Mouse (Mus musculus) adrenal gland, postnatal 25 days (tissue): Measurements from ENCODE around the gene Gm9508. TPM values are rescaled to one million over a fixed set of nuclear protein-coding genes. Genes with fewer than 3 reads are reported as not detected.
"Not testable (repeated sequence)": the region's sequence is repeated elsewhere in the genome, so short reads cannot be mapped to it uniquely, and the experiment has no call there.

ENCODE experiments used
- DNase-seq: peaks from one replicate; pipeline ENCODE4 v3.0.0; 2021; ENCODE audit warnings: mixed read lengths
- long read RNA-seq: library from polyadenylated mRNA; stranded (forward); transcript quantifications from one replicate; pipeline ENCODE4 v2.0.0, GENCODE M21; 2021
- total RNA-seq: library from RNA; stranded (reverse); gene quantifications from 2 replicates; pipeline ENCODE4 v1.2.3, GENCODE M21; 2021

Gene Gm9508
- not detected in 2 replicates for total RNA-seq
- long read RNA-seq: 0 reads

DNA sequence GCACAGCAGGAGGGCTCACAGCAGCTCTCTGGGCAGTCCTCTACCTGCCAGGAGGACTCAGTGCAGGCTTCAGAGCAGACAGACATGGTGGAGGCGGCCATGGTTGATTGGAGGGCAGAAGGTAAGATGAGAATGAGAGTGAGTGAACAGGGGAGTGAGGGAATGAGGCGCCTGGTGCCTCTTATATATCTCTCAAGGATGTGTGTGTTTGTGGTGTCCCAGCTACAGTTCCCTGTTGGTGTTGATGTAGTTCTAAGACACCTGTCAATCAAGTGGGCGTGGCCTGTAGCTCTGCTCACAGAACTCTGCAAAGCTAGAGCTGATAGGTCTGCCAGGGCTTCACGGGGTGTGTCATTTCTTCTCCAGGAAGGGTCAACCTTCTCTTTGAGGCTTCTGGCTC is at the start of gene Gm9508:
Gene Gm9508, minus strand, starts transcription at position 101 of the 400 bp plus-strand sequence.
- no peak for DNase-seq

DNA sequence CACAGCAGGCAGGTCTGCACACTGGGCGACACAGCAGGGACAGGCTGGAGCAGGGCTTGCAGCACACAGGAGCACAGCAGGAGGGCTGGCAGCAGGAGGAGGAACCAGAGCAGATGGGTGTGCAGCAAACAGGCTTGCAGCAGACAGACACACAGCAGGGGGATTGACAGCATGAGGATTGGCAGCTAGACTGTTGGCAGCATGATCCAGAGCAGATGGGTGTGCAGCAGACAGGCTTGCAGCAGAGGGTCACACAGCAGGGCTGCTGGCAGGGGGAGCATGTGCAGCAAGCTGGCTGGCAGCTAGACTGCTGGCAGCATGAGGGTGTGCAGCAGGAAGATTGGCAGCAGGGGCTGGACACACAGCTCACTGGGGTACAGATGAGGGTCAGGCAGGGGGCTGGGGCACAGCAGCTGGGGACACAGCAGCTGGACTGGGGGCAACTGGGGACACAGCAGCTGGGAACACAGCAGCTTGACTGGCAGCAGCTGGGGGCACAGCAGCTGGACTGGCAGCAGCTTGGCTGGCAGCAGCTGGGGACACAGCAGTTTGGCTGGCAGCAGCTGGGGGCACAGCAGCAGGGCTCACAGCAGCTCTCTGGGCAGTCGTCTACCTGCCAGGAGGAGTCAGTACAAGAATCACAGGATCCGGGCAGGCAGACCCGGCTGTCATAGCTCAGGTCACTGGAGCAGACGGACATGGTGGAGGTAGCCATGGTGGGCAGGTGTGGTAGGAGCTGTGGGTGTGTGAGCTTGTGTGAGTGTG is 45.1 kb upstream of the Gm9508 start, which contains the start of gene Gm18596:
Gene Gm18596, minus strand, starts transcription at position 715 of the 765 bp plus-strand sequence.
- DNase-seq: not testable (repeated sequence)

DNA sequence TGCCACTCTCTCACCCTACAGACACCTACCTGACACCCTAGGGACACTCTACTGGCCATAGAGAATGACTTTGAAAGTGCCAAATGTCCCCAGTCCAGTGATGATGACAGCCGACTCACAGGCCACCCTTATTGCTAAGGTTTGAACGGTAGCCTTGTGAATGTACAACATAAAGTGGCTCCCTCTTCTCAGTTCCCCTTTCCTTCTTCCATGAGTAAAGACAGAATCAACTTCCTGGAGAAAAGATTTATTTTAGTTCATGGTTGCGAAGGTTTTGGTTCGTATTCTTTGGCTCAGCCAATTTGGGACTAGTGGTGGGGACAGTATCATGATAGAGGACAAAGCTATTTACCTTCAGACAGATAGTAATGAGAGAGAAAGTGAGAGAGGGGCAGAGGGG is 41.9 kb upstream of the Gm9508 start:
- DNase-seq: no peak

DNA sequence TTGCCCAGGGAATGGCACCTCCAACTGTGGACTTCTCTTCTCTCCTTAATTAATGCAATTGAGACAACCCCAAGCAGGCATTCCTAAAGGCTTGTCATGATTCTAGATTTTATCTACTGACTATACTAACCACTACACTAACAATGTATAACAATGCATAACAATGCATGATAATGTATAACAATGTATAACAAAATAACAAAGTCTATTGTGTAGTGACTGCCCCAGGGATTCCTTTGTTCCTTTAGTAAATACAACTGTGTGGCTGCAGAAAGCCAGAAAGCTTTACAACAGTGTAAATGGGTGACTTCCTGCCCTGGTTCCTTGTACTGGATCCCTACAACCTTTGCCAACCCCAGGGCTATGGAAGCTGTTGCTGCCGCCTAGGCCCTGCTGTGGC is 38.9 kb upstream of the Gm9508 start:
- DNase-seq: no peak

DNA sequence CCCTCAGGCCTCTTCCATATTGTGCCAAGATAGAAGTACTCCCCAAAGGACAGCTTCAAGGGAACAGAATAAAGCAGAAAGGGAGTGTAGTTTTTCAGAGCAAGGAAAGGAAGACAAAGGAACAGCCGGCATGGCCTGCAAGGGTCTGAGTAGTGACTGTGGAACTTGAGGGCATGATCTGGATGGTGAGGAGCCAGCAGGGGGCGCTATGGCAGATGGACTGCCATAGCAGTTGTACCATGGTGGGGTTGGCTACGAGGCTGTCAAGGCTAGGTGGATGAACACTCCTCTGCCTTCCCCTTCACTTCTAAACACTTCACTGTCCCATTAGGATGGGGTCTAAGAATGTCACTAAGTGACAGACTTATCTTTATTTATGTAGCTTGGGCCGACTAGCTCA is 32.2 kb upstream of the Gm9508 start:
- peak; percentile 8 for DNase-seq

DNA sequence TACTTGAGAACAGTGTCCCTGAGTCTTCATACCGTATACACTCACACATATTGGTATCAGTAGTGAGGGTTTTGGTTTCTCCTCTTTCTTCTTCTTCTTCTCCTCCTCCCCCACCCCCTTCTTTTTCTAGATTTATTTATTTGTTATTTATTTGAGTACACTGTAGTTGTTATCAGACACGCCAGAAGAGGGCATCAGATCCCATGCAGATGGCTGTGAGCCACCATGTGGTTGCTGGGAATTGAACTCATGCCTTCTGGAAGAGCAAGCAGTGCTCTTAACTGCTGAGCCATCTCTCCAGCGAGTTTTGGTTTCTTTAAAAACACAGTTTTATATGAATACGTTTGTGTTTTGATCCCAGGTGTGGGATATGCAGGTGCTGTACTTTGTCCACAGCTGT is 31.2 kb upstream of the Gm9508 start:
- no peak for DNase-seq

DNA sequence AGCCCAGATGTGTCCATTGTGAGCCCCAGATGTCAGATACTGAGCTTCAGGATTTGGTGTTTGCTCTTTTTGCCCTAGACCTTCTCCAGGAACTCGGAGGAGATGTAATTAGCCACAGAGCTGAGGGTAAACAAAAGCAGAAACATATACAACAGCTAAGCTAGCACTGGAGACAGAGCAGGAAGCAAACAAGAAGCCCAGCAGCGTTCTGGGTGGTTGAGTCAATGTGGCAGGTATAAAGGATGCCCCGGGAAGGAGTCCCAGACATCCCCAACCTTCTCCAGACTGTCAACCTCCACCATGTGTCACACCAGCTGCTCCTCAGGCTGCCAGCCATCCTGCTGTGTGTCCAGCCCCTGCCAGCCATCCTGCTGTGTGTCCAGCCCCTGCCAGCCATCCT is 29.2 kb upstream of the Gm9508 start, which contains the start of gene Gm10100:
Gene Gm10100, plus strand, starts transcription at position 301 of the 400 bp plus-strand sequence.
- no peak for DNase-seq

DNA sequence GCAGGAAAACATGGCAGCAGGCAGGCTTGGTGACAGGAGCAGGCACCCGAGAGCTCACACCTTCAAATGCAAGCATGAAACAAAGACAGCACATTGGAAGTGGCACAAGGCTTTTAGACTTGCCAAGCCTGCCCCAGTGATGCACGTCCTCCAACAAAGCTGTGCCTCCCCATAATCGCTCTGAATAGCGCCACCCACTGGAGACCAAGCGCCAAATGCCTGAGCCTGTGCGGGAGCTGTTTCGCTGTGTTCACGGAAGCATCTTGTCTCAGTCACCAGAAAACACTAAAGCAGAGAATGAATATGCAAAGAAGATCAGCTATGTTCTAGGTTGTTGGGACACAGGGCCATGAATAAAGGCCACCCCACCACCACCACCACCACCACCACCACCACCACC is 27.8 kb upstream of the Gm9508 start:
- no peak for DNase-seq

DNA sequence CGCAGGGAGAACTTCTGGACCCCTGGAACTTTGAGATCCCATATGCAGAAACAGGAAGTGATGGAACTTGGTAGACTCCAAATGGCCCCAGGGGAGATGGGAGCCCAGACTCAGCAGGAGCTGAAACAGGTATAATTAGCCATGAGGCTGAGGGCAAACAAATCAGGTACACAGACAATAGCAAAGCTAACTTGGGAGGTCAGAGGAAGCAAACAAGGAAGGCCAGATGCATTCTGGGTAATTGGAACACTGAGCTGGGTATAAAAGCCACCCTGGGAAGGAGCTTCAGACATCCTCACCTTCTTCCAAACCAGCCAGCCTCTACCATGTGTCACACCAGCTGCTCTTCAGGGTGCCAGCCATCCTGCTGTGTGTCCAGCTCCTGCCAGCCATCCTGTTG is 23.3 kb upstream of the Gm9508 start, which contains the start of gene Krtap12-1:
Gene Krtap12-1, plus strand, starts transcription at position 301 of the 400 bp plus-strand sequence.
- DNase-seq: not testable (repeated sequence)

DNA sequence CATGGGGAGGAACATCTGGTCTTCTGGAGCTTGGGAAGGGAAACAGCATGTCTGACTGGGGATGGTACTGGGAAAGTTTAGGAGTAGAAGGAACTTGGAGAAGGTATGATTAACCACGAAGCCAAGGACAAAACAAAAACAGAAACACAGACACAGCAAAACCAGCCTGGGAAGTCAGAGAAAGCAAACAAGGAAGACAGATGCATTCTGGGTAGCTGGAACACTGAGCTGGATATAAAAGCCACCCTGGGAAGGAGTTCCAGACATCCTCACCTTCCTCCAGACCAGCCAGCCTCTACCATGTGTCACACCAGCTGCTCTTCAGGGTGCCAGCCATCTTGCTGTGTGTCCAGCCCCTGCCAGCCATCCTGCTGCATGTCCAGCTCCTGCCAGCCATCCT is 18.5 kb upstream of the Gm9508 start, which contains the start of gene Gm10142:
Gene Gm10142, plus strand, starts transcription at position 301 of the 400 bp plus-strand sequence.
- DNase-seq: no peak

DNA sequence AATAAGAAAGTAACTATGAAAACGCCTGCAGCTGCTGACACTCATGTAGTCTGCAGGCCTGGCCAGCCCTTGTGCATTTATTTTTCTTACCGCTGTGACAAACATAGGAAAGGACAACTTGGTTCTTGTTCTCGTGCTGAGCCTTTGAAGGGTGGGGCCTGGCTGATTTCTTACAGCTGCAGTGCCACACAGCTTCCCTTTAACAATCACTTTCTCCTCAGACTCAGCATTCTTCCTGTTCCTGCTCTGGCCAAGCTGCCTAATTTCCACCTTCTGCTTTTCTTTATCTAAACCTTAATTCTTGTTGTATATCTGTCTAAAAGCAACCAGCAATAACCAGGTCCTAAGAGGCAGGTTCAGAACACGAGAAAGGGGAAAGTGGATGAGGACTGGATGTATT is 16.7 kb upstream of the Gm9508 start:
- no peak for DNase-seq

DNA sequence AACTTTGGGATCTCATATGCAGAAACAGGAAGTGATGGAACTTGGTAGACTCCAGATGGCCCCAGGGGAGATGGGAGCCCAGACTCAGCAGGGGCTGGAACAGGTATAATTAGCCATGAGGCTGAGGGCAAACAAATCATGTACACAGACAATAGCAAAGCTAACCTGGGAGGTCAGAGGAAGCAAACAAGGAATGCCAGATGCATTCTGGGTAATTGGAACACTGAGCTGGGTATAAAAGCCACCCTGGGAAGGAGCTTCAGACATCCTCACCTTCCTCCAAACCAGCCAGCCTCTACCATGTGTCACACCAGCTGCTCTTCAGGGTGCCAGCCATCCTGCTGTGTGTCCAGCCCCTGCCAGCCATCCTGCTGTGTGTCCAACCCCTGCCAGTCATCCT is 14.1 kb upstream of the Gm9508 start, which contains the start of gene Gm10024:
Gene Gm10024, plus strand, starts transcription at position 301 of the 400 bp plus-strand sequence.
- not testable (repeated sequence) for DNase-seq

DNA sequence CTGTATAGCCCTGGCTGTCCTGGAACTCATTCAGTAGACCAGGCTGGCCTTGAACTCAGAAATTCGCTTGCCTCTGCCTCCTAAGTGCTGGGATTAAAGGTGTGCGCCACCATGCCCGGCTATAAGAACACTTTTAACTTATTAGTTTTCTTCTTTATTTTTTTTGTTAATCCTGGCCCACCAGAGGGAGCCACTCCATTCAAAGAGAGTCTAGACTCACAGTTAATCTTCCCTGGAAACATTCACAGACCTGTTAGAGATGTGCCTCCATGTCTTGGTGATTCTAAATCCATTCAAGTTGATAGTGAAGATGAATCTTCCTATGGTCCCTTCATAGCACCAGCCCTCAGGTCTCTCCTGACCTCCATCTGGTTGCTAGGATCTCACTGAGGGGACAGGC is 12.8 kb upstream of the Gm9508 start:
- no peak for DNase-seq

DNA sequence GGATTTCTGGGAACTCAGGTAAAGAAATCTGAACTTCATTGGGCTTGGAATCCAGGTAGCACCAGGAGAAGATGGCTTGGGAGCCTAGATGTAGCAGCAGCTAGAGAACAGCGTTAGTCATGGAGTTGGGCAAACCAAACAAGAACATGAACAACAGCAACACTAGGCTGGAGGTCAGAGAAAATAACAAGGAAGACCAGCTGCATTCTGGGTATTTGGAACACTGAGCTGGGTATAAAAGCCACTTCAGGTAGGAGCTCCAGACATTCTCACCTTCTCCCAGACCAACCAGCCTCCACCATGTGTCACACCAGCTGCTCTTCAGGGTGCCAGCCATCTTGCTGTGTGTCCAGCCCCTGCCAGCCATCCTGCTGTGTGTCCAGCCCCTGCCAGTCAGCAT is 9.3 kb upstream of the Gm9508 start, which contains the start of gene Gm10272:
Gene Gm10272, plus strand, starts transcription at position 301 of the 400 bp plus-strand sequence.
- DNase-seq: no peak

DNA sequence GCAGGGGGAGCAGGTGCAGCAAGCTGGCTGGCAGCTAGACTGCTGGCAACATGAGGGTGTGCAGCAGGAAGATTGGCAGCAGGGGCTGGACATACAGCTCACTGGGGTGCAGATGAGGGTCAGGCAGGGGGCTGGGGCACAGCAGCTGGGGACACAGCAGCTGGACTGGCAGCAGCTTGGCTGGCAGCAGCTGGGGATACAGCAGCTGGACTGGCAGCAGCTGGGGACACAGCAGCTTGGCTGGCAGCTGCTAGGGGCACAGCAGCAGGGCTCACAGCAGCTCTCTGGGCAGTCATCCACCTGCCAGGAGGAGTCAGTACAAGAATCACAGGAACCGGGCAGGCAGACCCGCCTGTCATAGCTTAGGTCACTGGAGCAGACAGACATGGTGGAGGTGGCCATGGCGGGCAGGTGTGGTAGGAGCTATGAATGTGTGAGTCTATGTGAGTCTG is 6.7 kb downstream of the Gm9508 start, which contains the start of gene Gm19402:
Gene Gm19402, minus strand, starts transcription at position 402 of the 452 bp plus-strand sequence.
- not testable (repeated sequence) for DNase-seq

DNA sequence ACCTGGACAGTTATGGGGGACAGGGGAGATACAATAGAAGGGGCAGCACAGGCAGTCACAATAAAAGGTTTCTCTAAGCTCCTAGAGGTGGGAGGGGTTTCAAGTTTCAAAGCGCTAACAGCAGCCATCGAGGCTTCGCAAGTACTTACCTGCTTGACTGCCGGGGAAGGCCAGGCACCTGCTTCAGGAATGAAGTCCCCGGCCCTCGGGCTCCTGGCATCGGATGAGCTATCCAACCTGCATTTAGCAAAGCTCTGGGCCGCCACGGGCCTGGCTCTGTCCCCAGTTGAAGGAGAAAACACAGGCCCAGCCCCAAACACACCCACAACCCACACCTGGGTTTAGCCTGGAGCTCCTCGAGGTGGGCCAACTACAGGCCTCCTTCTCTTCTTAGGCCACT is 10.0 kb downstream of the Gm9508 start:
- DNase-seq: no peak

DNA sequence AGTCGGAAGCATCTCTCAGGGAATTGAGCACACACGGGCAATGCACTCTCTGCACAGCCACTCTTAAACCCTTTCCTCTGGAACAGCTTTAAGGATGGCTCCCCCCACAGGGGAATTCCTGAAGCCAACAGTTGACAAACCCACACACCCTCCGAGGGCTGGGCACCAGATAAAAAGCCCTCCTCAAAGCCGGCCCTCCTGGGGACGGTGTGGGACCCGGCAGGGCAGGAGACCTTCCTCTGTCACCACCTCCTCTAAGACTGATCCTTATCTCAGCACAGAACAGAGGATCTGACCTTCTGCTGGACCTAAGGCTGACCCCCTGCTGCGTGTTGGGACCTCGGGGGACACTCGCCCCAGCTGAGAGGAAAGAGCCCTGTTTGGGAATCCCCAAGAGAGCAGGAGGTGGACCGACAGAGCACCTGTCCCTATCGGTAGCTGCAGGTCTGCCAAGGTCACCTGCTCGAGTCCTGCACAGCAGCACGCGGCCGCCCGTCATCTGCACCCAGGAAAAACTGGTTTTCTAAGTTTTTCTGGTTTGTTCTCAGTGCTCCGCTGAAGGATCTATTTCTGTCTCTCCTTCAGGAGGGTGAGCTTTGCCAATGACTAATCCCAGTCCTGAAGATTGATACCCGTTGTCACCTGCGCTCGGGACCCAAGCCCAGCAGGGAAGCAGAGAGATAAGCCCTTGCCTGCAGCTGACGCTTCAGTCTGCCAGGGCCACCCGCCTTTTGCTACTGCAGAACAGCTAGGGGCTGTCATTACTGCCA is 11.0 kb downstream of the Gm9508 start, which contains the start of gene Tspear:
Gene Tspear, plus strand, starts transcription at position 675 of the 770 bp plus-strand sequence.
- no peak for DNase-seq

DNA sequence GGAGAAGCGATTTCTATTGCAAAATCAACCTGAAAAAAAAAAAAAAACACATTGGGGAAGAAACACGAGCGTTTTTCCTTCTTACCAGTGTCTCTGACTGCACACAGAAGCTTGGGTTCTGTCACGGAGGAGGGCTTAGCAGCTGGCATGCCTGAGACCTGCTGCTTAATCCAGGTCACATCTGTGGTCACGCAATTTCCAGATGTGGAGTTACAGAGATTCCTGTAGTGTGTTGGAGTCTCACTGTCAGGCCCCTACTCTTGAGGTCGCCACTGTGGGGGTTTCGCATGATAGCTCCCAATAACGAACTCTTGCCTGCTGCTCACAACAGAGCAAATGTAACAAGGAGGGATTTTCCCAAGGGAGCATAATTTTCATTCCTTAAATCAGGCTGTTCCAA is 12.9 kb downstream of the Gm9508 start:
- DNase-seq: no peak

DNA sequence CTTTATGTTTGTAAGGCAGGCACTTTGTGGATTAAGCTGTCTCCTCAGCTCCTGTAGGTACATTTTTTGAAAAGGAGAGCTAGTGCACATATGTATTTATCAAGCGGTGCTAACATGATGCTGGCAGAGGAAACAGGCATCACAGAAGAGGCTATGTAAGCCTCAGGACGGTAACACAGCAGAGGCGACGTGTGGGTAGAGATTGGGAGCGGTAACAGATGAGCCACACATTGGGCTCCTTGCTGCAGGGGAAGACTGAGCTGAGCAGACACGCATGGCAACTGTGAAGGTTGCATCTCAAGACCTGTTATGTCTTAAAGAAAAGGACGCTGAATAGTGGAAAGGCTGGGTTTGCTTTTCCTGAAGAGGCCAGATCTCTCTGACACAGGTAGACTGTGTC is 14.0 kb downstream of the Gm9508 start:
- no peak for DNase-seq

DNA sequence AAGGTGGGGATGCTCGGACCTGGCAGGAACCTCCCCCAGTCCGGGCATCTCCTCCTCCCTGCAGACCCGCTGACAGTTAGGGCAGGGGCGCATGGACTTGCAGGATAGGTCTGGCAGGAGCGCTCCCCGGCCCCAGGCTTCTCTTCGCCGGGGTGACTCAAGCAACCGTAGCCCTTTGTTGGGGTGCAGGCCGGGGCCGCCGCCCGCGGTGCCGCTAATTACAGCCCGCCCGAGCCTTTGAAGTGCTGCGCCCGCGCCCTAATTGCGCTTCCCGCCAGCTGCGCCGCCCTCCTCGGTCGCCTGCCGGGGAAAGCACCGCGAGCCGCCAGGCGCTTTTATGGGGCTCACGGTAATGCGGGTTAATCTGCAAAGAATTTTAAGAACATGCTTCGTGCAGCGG is 19.5 kb downstream of the Gm9508 start:
- DNase-seq: no peak

DNA sequence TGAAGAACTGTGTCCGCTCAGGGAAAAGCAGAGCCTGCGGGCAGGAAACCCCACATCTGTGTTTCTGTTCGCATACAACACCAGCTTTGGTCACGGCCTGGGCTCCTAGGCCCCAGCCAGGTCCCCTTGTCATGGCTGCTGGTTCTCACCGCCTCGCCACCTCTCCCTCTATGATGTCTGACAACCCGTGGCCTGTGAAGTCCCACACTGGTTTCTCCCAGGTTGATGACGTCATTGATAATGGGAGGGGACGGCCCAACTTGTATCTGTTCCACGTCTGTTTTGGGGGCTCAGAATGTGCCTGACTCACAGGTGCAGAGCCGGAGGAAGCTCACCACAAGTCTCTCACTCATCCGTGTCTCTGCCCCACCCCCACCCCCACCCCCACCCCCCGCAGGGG is 23.3 kb downstream of the Gm9508 start:
- DNase-seq: no peak

DNA sequence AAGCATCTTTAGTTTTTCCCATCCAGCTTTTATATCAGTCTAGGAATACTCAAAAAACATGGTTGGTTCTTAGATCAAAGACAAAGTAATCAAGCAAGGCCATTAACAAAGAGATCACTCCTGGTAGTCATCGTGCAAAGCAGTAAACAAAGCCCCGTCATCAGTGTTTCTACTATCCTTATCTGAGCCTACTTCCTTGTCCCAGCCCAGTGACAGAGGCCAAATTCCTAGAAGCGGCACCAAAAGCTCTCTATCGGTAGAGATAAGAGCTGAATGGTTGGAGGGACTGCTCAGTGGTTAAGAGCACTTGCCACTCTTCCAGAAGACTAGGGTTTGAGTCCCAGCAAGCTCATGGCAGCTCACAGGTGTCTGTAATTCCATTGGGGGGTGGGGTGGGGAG is 25.5 kb downstream of the Gm9508 start:
- no peak for DNase-seq

DNA sequence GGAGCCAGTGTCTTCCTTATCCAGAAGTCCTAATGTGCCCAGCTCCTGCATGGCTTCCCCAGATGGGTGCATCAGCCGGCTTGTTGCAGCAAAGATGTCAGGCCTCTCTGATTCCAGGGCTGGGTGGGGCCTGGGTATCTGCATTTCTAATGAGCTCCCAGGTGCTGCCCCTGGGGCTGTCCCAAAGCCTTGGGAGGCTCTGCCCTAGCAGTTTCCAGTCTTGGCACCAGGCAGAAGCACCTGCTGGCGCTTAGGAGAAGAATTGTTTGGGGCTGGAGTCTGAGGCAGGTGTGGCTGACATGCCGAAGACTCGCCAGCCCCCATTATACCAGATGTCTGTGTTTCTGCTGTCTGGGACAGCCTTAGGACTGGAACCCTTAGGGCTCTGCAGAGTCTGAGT is 26.3 kb downstream of the Gm9508 start:
- no peak for DNase-seq
